Mouse (Mus musculus) mature B cell (primary cell): ENCODE measurements at regions not wholly inside any gene's neighbourhood (a gene's known extent, or its start where the extent isn't known, plus 50 kb on each side); places are given as distances from the start of the nearest gene placed in this dataset.

Experiments used
- in situ Hi-C: fragments of 300-500 bp; cut with MboI; formaldehyde crosslinking; loops from 2 replicates; pipeline ENCODE4 v1.14.3; 2019

DNA sequence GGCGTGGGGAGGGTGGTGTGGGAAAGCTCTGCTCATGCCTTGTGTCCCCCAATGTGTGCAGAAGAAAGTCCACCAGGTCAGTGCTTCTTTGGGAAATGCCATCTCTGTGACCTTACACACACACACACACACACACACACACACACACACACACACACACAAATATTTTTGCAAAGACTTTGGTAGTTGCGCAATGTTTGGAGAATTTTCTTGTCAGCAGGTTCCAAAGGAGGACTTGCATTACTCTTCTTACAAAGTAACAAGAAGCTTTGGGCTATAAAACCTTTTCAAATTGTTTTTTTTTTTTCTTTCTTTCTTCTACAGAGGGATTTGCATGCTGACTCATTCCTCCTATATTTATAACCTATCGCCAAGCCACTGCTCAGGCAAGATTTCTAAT lies 59.1 kb upstream of the Npvf start:
- in situ Hi-C loops = no loop called here

- in situ Hi-C loops = no loop called here
Observed at GRCm38 (mm10) chr6:50718631-50719030, 64.4 kb upstream of the Npvf start.

- in situ Hi-C loops = no loop called here
Observed at GRCm38 (mm10) chr6:50720346-50720745, 66.1 kb upstream of the Npvf start.

- in situ Hi-C loops = no loop called here
Observed at GRCm38 (mm10) chr6:50725640-50726039, 71.4 kb upstream of the Npvf start.

GRCm38 (mm10) chr6:50726166-50726591 lies 71.9 kb upstream of the Npvf start:
- in situ Hi-C loops = no loop called here

GRCm38 (mm10) chr6:50730744-50731718 lies 76.8 kb upstream of the Npvf start:
- in situ Hi-C loops = no loop called here

GRCm38 (mm10) chr6:50734701-50735100 lies 80.5 kb upstream of the Npvf start:
- in situ Hi-C loops = no loop called here

- in situ Hi-C loops = no loop called here
Observed at GRCm38 (mm10) chr6:50735825-50736224, 81.6 kb upstream of the Npvf start.

DNA sequence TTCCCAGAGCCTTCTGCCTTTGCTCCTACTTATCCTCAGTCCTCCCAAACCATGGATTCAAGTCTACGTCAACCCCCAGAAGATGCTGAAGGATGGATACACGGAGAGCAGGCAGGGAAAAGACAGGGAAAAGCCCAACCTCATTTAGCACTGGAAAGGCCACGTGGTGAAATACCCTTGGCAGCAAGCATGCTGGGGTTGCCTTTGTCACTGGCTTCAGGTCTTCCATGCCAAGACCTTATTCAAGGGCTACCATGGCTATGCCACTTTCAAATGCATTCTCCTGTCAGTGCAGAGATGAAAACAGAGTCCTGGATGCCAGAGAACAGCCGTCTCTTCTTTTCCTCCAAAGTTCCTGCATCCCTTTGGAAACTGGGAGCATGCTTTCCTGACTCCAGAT lies 87.8 kb upstream of the Npvf start:
- in situ Hi-C loops = no loop called here

- in situ Hi-C loops = no loop called here
Observed at GRCm38 (mm10) chr6:50744462-50745166, 90.4 kb upstream of the Npvf start.

DNA sequence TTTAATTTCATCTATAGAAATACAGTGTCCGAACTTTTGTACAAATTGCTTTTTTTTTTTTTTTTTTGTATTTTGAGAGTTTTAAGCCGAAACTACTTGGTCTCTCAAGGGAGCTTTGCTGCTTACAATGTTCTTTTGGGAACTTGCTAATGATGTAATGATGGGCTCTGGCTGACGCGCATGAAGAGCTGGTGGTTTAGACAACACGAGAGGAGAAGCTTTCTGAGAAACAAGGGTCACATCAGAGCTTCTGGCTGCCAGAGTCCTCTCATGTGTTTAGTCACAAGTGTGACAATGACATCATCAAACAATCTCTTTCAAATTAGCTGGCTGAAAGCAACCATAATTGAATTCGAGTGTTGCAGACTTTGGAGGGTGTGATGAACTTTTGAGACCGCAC lies 98.9 kb upstream of the Npvf start:
- in situ Hi-C loops = no loop called here

GRCm38 (mm10) chr6:50754786-50755185 lies 100.5 kb upstream of the Npvf start:
- in situ Hi-C loops = no loop called here

- in situ Hi-C loops = no loop called here
Observed at GRCm38 (mm10) chr6:50760367-50760766, 106.1 kb upstream of the Npvf start.

DNA sequence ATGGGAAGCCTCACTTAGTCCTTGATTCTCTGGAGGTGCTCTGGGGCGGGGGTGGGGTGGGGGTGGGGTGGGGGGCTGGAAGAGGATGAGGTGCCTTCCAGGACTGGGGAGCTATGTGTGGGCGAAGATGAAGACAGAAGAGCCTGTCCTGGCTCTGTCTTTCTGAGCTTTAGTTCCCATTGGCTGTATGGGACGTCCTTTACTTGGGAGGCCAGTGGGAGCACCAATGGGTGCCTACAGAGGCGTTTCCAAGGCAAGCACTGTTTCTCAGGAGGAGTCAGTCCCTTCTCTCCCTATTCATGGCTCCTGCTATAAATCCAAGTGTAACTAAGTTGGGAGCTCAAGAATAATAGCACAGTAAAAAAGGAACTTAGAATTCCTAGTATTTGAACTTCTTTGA lies 108.9 kb upstream of the Npvf start:
- in situ Hi-C loops = no loop called here

GRCm38 (mm10) chr6:50766442-50766915 lies 112.2 kb upstream of the Npvf start:
- in situ Hi-C loops = no loop called here

DNA sequence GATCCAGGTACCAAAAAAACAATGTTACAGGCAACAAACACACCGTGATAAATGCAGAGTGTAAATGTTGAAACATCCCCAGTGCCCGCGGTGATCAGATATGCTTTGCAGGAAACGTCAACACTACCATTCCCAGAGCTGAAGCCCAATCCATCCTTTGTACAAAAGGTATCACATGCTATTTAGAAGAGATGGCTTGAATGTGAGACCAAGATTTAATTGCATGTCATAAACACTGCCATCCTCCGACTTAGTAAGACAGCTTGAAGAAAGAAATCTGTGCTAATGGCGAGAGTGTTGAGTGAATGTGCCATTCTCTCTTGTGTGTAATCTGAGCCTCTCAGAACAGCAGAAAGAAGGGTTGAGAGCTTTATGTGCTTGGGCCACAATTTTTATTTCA lies 112.9 kb upstream of the Npvf start:
- in situ Hi-C loops = no loop called here

DNA sequence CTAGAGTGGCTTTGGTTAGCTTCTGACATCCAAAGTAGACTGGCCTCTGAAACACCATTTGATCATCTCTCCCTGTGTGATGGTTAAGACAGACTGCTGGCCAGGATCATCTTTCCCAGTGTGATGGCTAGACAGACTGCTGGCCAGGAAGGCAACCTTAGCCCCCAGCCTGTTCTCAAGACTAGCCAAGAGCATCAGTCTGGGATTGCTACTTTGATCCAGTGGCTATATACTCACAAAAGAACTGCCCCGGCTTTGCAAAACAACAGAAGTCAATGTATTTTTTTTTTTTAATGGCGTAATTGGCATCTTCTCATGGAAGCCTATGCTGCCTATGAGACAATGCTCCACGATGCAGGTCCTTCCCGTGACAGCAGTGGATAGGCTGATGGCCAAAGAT lies 113.6 kb upstream of the Npvf start:
- in situ Hi-C loops = no loop called here

DNA sequence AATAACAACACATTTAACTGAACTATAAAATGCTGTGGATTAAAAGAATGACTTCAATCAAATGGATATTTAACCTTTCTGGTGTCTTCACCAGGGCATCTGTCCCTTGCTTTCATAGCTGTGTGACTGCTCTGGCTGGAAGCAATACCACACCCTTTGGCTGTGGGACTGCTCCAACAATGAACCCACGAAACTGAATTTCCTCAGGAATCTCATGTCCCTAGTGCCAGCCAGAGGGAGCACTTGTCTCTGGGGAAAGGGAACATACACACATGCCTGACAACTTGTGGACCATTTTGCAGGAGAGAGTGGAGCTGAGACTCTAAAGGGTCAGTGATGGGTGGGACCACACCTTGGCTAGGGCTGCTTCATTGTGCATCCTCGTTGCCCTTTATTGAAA lies 114.9 kb upstream of the Npvf start:
- in situ Hi-C loops = no loop called here

- in situ Hi-C loops = no loop called here
Observed at GRCm38 (mm10) chr6:50770481-50770880, 116.2 kb upstream of the Npvf start.

DNA sequence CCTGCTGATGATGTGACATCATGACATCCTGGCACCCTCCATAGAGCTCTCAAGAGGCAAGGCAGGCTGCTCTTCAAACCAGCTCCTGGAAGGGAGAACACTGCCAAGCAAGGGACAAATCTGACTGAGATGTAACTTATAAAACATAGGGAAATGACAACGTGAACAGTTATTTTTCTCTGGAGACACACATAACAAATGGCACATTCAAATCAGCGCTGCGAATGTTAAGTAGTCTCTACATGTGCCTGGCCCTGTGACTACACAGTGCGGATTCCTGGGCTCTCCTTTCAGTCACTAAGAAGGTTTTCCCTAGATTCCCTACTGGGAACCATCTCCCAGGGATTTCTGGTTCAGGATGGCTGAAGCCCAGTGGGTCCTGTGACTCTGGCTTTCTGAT lies 121.4 kb upstream of the Npvf start:
- in situ Hi-C loops = no loop called here

- in situ Hi-C loops = no loop called here
Observed at GRCm38 (mm10) chr6:50776236-50776832, 122.1 kb upstream of the Npvf start.

- in situ Hi-C loops = no loop called here
Observed at GRCm38 (mm10) chr6:50776931-50777495, 122.8 kb upstream of the Npvf start.
